Mouse (Mus musculus): ENCODE results near the gene Sv2b.

DNA sequence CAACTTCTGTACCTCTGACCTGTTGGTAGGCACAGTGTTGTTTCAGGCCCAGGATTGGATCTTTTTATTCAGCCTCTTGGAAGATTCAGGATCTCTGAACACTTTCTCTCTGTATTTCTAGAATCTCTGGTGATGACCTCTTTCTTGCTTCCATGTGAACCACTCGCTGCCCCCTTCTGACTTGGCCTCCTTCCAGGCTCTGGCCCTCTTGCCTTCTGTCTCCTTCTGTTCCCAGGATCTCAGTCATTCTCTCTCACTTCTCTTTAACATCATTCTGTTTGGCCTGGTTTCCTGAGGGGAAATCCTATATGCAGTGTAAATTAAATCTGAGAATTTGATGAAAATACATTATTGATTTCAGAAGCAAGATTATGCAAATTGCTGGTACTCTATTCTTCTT, 205.2 kb downstream of the Sv2b start:
- no peak for TF ChIP-seq CTCF (IDR thresholded peaks at IDR 0.05; ENCODE audit: low read depth)
- TF ChIP-seq EP300 (IDR thresholded peaks at IDR 0.05; ENCODE audit: low read depth) = no peak

Measured in liver, embryonic 14.5 days (tissue).